8 mouse cellular contexts compared by ENCODE assay signal in the genomic region with DNA sequence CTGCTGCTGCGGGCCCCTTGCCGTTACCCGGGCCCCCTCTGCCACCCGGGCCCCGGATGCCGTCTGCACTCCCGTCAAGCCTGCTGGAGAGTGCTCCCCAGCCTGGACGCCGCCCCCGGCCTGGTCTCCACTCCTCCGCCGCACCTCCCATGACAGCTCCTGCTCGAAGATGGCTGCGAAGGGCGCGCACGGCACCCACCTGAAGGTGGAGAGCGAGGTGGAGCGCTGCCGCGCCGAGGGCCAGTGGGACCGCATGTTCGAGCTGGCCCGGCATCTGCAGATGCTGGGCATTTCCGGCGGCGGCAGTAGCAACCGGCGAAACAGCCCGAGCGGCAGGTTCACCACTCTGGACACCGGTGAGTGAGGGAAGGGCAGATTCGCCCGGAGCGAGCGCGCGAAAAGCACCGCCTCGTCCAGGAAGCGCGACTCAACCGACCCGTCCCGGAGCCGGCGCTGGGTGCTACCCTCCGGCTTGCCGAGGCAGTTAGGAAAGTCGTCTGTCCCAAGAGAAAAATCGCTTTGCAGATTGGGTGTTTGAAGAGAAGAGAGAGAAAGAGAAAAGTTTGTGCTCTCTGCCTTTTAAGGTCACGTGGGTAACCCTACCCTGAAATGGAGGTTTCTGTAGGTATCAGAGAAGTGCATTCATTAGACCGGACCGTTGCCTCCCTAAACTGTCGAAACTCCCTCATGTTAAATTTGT. TPM values are rescaled to one million over a fixed set of nuclear protein-coding genes. Genes with fewer than 3 reads are reported as not detected.
DNase-seq lines count a peak whose midpoint lies in the region; ATAC-seq and TF ChIP-seq lines count a peak whose summit lies in the region.

No protein-coding gene starts in this region.

- peak overlapping the region; percentile 70 for H3K4me3 ChIP-seq in forebrain, embryonic 11.5 days (ENCODE audit: low read depth, low read length)
- H3K4me3 ChIP-seq in liver, embryonic 11.5 days (ENCODE audit: low read depth, low read length), result peak overlapping the region; percentile 83
- H3K4me3 ChIP-seq in midbrain, postnatal 0 days (ENCODE audit: low read depth, low read length), result peak overlapping the region; percentile 71

- H3K27me3 ChIP-seq in forebrain, embryonic 11.5 days (ENCODE audit: control insufficient read depth, insufficient read depth, low read length), result peaks cover 22% of the 10 kb centered on the region
- H3K27me3 ChIP-seq in liver, embryonic 11.5 days (replicated peaks; ENCODE audit: control insufficient read depth, insufficient read depth, low read length), result peaks cover 2% of the 10 kb centered on the region; the same call in 1 of the 2 replicates
- 0 out of 2 replicates have a peak, but pooled peaks cover 5% of the 10 kb centered on the region for H3K27me3 ChIP-seq in midbrain, postnatal 0 days (ENCODE audit: insufficient read depth, low read length)

- no peak; the same call in 1 of the 2 replicates for TF ChIP-seq CTCF in midbrain, postnatal 0 days (IDR thresholded peaks at IDR 0.05)

- peak overlapping the region; percentile 96 for H3K4me2 ChIP-seq in forebrain, embryonic 11.5 days (ENCODE audit: low read depth, low read length, severe bottlenecking)
- H3K4me2 ChIP-seq in liver, embryonic 11.5 days, result peak overlapping the region; percentile 89
- H3K4me2 ChIP-seq in midbrain, postnatal 0 days (ENCODE audit: low read depth, low read length, poor library complexity, severe bottlenecking), result peak overlapping the region; percentile 99

- no peaks in the 10 kb centered on the region for H3K36me3 ChIP-seq in forebrain, embryonic 11.5 days (ENCODE audit: control insufficient read depth, insufficient read depth, low read length)
- no peaks in the 10 kb centered on the region for H3K36me3 ChIP-seq in liver, embryonic 11.5 days (ENCODE audit: control insufficient read depth, insufficient read depth, low read length)
- no peaks in the 10 kb centered on the region for H3K36me3 ChIP-seq in midbrain, postnatal 0 days (ENCODE audit: insufficient read depth, low read length)

- H3K9ac ChIP-seq in forebrain, embryonic 11.5 days (ENCODE audit: low read length), result peak overlapping the region; percentile 84
- H3K9ac ChIP-seq in liver, embryonic 11.5 days (ENCODE audit: low read depth, low read length), result peak overlapping the region; percentile 93
- peak overlapping the region; percentile 67 for H3K9ac ChIP-seq in midbrain, postnatal 0 days (replicated peaks; ENCODE audit: low read length, poor library complexity, severe bottlenecking)

- H3K27ac ChIP-seq in forebrain, embryonic 11.5 days (ENCODE audit: low read depth, low read length), result 0 out of 2 replicates have a peak overlapping the region, but pooled peaks have one; percentile 12
- H3K27ac ChIP-seq in liver, embryonic 11.5 days (ENCODE audit: low read depth, low read length), result peak overlapping the region; percentile 94
- peak overlapping the region; percentile 69 for H3K27ac ChIP-seq in midbrain, postnatal 0 days (ENCODE audit: low read depth, low read length)

- ATAC-seq in forebrain, embryonic 11.5 days (replicated peaks; ENCODE audit: low FRiP score), result no peak
- peak; percentile 57 for ATAC-seq in liver, embryonic 11.5 days (replicated peaks; ENCODE audit: low FRiP score)
- peak; percentile 64 for ATAC-seq in midbrain, postnatal 0 days (ENCODE audit: low FRiP score)

- peaks cover 14% of the 10 kb centered on the region for H3K4me1 ChIP-seq in forebrain, embryonic 11.5 days (replicated peaks; ENCODE audit: control insufficient read depth, insufficient read depth, low read length)
- peaks cover 14% of the 10 kb centered on the region for H3K4me1 ChIP-seq in liver, embryonic 11.5 days (replicated peaks; ENCODE audit: control insufficient read depth, insufficient read depth, low read length)
- H3K4me1 ChIP-seq in midbrain, postnatal 0 days (ENCODE audit: insufficient read depth, low read length), result peaks cover 6% of the 10 kb centered on the region; the same call in 1 of the 2 replicates

- no peaks in the 10 kb centered on the region for H3K9me3 ChIP-seq in forebrain, embryonic 11.5 days (ENCODE audit: control insufficient read depth, low read length)
- no peaks in the 10 kb centered on the region for H3K9me3 ChIP-seq in liver, embryonic 11.5 days (ENCODE audit: control insufficient read depth, low read length)
- H3K9me3 ChIP-seq in midbrain, postnatal 0 days (ENCODE audit: low read length), result no peaks in the 10 kb centered on the region

- under 1% methylated on average over 56 of the region's 56 CpGs for WGBS in forebrain, embryonic 11.5 days
- under 1% methylated on average over 56 of the region's 56 CpGs for WGBS in liver, embryonic 11.5 days
- WGBS in midbrain, postnatal 0 days, result under 1% methylated on average over 48 of the region's 56 CpGs

- DNase-seq in left cerebral cortex, adult 18-20 months (ENCODE audit: low spot score in 2 of 2), result peak; percentile 46 to 58
- DNase-seq in left cerebral cortex, adult 11 months (ENCODE audit: low spot score), result no peak
- peak; percentile 48 for DNase-seq in brain, adult 2 months (ENCODE audit: low read depth, low spot score)
- peak; percentile 83 for DNase-seq in forebrain, embryonic 11.5 days (ENCODE audit: low spot score)
- DNase-seq in induced T-regulatory cell, adult 2 months (ENCODE audit: low read depth), result peak; percentile 84
- DNase-seq in liver, embryonic 11.5 days (ENCODE audit: low spot score), result peak; percentile 79
- DNase-seq in midbrain, postnatal 0 days (ENCODE audit: low spot score), result peak; percentile 18
- DNase-seq in thymus, postnatal 10 days (ENCODE audit: low spot score in 2 of 2), result peak; percentile 70

RNA-seq across cellular contexts. Expression of gene Ttc7, which starts 0.5 kb away (rescaled TPM):
- 10 to 100 TPM; 10.0 to 11.9 TPM for total RNA-seq in left cerebral cortex, adult 18-20 months (2021)
- polyA plus RNA-seq in forebrain, embryonic 11.5 days (2014; fragmentation: Nextera tagmentation; extraction: Ambion mirVana), result 4.2 and 4.3 TPM in 2 replicates
- 14.1 and 14.3 TPM in 2 replicates for polyA plus RNA-seq in liver, embryonic 11.5 days (2014; fragmentation: Nextera tagmentation; extraction: Ambion mirVana)
- total RNA-seq in midbrain, postnatal 0 days (2014; rRNA removed), result 5.3 and 13.9 TPM in 2 replicates
- 9.9 and 11.1 TPM in 2 replicates for polyA plus RNA-seq in midbrain, postnatal 0 days (2015; fragmentation: Nextera tagmentation; extraction: Ambion mirVana)

RNA-seq across cellular contexts. Expression of gene Mcfd2, which starts 17.5 kb away (rescaled TPM):
- 10 to 100 TPM; 67.2 to 72.0 TPM for total RNA-seq in left cerebral cortex, adult 18-20 months (2021)
- polyA plus RNA-seq in forebrain, embryonic 11.5 days (2014; fragmentation: Nextera tagmentation; extraction: Ambion mirVana), result 65.6 and 66.7 TPM in 2 replicates
- polyA plus RNA-seq in liver, embryonic 11.5 days (2014; fragmentation: Nextera tagmentation; extraction: Ambion mirVana), result 71.9 and 76.9 TPM in 2 replicates
- total RNA-seq in midbrain, postnatal 0 days (2014; rRNA removed), result 27.8 and 38.0 TPM in 2 replicates
- polyA plus RNA-seq in midbrain, postnatal 0 days (2015; fragmentation: Nextera tagmentation; extraction: Ambion mirVana), result 35.5 and 36.9 TPM in 2 replicates

Comparison
In these comparisons a context has a peak if more than half of its experiments do, and no peak if none do; other contexts are left out.
1. H3K27ac ChIP-seq: peak in every context shown above with its lines; median percentile 94 in liver, embryonic 11.5 days; 69 in midbrain, postnatal 0 days; 12 in forebrain, embryonic 11.5 days.